Mouse (Mus musculus) liver (tissue): ENCODE measurements at regions not wholly inside any gene's neighbourhood (a gene's known extent, or its start where the extent isn't known, plus 50 kb on each side); places are given as distances from the start of the nearest gene placed in this dataset.
"Not testable (repeated sequence)": the region's sequence is repeated elsewhere in the genome, so short reads cannot be mapped to it uniquely, and the experiment has no call there.

Source experiments
- DNase-seq: peaks from one replicate; pipeline ENCODE4 v3.0.0-alpha.2; 2020; ENCODE audit warnings: mixed read lengths

- DNase-seq: no peak
Measured at GRCm38 (mm10) chr11:7794206-7794605, 580.5 kb upstream of the Igfbp3 start.

- no peak for DNase-seq
Measured at GRCm38 (mm10) chr11:7780476-7781112, 566.9 kb upstream of the Igfbp3 start.

GRCm38 (mm10) chr11:7775361-7775760 lies 561.6 kb upstream of the Igfbp3 start:
- DNase-seq: not testable (repeated sequence)

GRCm38 (mm10) chr11:7765303-7765702 lies 551.6 kb upstream of the Igfbp3 start:
- DNase-seq: no peak

- no peak for DNase-seq
Measured at GRCm38 (mm10) chr11:7758862-7759467, 545.2 kb upstream of the Igfbp3 start.
